Mouse (Mus musculus) stomach, postnatal 0 days (tissue): ENCODE measurements around the gene Auts2. TPM values are rescaled to one million over a fixed set of nuclear protein-coding genes. Genes with fewer than 3 reads are reported as not detected.
A peak's percentile ranks its signal among the peaks of the same experiment; 100 is the strongest.
"Not testable (repeated sequence)": the region's sequence is repeated elsewhere in the genome, so short reads cannot be mapped to it uniquely, and the experiment has no call there.

Experiments
- ATAC-seq: fragments of 200-750 bp; cut with Nextera tagmentation; 2 replicates; pipeline ENCODE4 v1.8.0; 2017; ENCODE audit not compliant: low FRiP score, low TSS enrichment
- DNase-seq: peaks from one replicate; pipeline ENCODE4 v3.0.0-alpha.2; 2016; ENCODE audit warnings: low spot score
- H3K27ac ChIP-seq: fragments of 300-500 bp; sonication (generic); replicated peaks from 2 replicates; pipeline ENCODE4 v1.5.1; 2014; ENCODE audit warnings: mild to moderate bottlenecking, control low read depth
- H3K27me3 ChIP-seq: fragments of 300-500 bp; sonication (generic); 2 replicates; pipeline ENCODE4 v1.6.1; 2014; ENCODE audit warnings: low read length; ENCODE audit not compliant: control insufficient read depth, insufficient read depth
- H3K36me3 ChIP-seq: fragments of 300-500 bp; sonication (generic); 2 replicates; pipeline ENCODE4 v1.6.1; 2014; ENCODE audit warnings: low read length, mixed read lengths; ENCODE audit not compliant: control insufficient read depth, insufficient read depth
- H3K4me1 ChIP-seq: fragments of 300-500 bp; sonication (generic); replicated peaks from 2 replicates; pipeline ENCODE4 v1.6.1; 2014; ENCODE audit warnings: antibody characterized with exemption; ENCODE audit not compliant: control insufficient read depth, insufficient read depth
- H3K4me2 ChIP-seq: fragments of 300-500 bp; sonication (generic); replicated peaks from 2 replicates; pipeline ENCODE4 v1.6.1; 2014; ENCODE audit warnings: low read depth, mild to moderate bottlenecking, control low read depth, moderate library complexity
- H3K4me3 ChIP-seq: fragments of 300-500 bp; sonication (generic); 2 replicates; pipeline ENCODE4 v1.5.1; 2014; ENCODE audit warnings: low read depth, low read length, control low read depth
- H3K9ac ChIP-seq: fragments of 300-500 bp; sonication (generic); 2 replicates; pipeline ENCODE4 v1.6.1; 2014; ENCODE audit warnings: mild to moderate bottlenecking, low read length, control low read depth, mixed read lengths
- H3K9me3 ChIP-seq: fragments of 300-500 bp; sonication (generic); 2 replicates; pipeline ENCODE4 v1.6.1; 2016; ENCODE audit warnings: low read length; ENCODE audit not compliant: control insufficient read depth
- CTCF ChIP-seq: IDR thresholded peaks from 2 replicates; pipeline ENCODE4 v1.5.1; 2016; ENCODE audit warnings: antibody characterized with exemption, low read depth, mild to moderate bottlenecking, moderate library complexity
- EP300 ChIP-seq: optimal IDR thresholded peaks from 2 replicates; pipeline ENCODE3; 2016; ENCODE audit warnings: antibody characterized with exemption
- WGBS: fragments of 180-500 bp; shearing (Covaris S2); extraction: QIAGEN DNeasy Blood & Tissue Kit; methylation state at CpG from one replicate; pipeline ENCODE4 v1.1.7; 2014; 5-methylcytosine and 5-hydroxymethylcytosine counted together
- polyA plus RNA-seq: library from polyadenylated mRNA; unstranded; fragments of >200 nt; fragmentation: Nextera tagmentation; extraction: Ambion mirVana; gene quantifications from 2 replicates; pipeline ENCODE4 v1.2.1, GENCODE M21; 2015

The Auts2 gene
- 7.3 and 8.5 TPM in 2 replicates for polyA plus RNA-seq

- peak; percentile 90 for DNase-seq
- ATAC-seq = peak; percentile 93
Measured at GRCm38 (mm10) chr5:132543118-132544071, at the start of gene Auts2. TSS of gene Auts2 (minus strand) at chr5:132543344.

DNA sequence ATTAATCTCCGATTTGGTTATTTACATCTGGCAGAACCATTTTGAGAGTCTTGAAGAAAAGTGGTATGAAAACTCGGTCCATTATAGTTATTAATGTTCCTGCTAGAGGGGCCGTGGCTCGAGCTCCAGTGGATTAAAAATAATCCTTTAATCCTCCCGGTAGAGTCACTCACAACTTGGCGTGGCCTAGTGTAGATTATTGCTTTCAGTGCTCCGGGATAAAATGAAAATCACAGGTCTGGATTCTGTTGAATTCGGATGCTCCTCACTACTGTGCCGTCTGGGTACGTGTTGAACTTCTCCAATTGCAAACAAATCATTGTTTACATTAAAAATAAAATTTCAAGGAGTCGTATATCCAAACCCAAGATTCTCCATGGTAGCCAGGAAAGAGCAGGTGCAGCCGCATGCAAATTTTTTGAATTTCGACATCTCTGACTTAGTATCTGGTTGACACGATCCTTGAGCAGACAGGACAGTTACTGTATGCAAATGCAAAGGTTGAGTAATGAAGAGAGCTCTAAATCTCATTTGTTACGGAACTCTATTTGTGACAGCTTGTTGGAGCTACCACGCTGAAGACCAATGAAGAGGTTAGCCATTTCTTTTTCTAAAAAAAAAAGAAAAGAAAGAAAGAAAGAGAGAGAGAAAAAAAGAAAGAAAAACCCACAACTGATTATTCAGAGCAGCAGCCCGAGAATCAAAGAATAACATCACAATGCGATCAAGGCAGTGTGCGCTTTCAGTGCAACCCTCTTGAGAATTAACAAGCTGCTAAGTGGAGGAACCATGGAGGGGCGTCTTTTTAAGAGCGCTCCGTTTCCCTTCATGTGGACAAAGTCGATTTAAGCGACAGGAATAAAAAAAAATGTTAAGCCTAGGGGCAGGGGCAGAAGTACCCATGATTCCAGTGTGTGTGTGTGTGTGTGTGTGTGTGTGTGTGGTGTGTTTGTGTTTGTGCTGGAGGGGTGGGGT, 48.9 kb upstream of the Auts2 start:
- H3K4me3 ChIP-seq = no peak overlapping the region
- H3K36me3 ChIP-seq = no peaks in the 10 kb centered on the region
- H3K4me2 ChIP-seq = no peak overlapping the region
- no peaks in the 10 kb centered on the region for H3K9me3 ChIP-seq
- H3K27me3 ChIP-seq = no peaks in the 10 kb centered on the region
- no peak overlapping the region for H3K9ac ChIP-seq
- ATAC-seq = no peak
- 63% methylated on average over 24 of the region's 24 CpGs for WGBS
- no peak overlapping the region for H3K27ac ChIP-seq
- DNase-seq = no peak
- TF ChIP-seq EP300 = no peak
- no peak for TF ChIP-seq CTCF
- no peaks in the 10 kb centered on the region for H3K4me1 ChIP-seq

More at GRCm38 (mm10) chr5:132543118-132544071, at the start of gene Auts2:
- H3K9me3 ChIP-seq = no peaks in the 10 kb centered on the region
- no peaks in the 10 kb centered on the region for H3K36me3 ChIP-seq
- H3K27me3 ChIP-seq = no peaks in the 10 kb centered on the region
- peak within 1 kb of the TSS; percentile 71 for H3K4me3 ChIP-seq
- peak within 1 kb of the TSS; percentile 94 for H3K4me2 ChIP-seq
- no peaks in the 10 kb centered on the region; the same call in 1 of the 2 replicates for H3K4me1 ChIP-seq
- WGBS = 1% methylated on average over 59 of the region's 105 CpGs
- no peak for TF ChIP-seq CTCF
- no peak for TF ChIP-seq EP300
- H3K9ac ChIP-seq = peak within 1 kb of the TSS; percentile 74
- peak within 1 kb of the TSS; percentile 76 for H3K27ac ChIP-seq

- 65% methylated on average over 7 of the region's 7 CpGs for WGBS
- H3K9ac ChIP-seq = no peak overlapping the region
- ATAC-seq (no peak), DNase-seq (no peak)
- H3K36me3 ChIP-seq = no peaks in the 10 kb centered on the region
- no peaks in the 10 kb centered on the region for H3K9me3 ChIP-seq
- no peak overlapping the region for H3K4me2 ChIP-seq
- H3K27me3 ChIP-seq = no peaks in the 10 kb centered on the region
- no peaks in the 10 kb centered on the region for H3K4me1 ChIP-seq
- TF ChIP-seq EP300 (no peak), CTCF (no peak)
- H3K27ac ChIP-seq = no peak overlapping the region
- no peak overlapping the region for H3K4me3 ChIP-seq
Measured at GRCm38 (mm10) chr5:132579774-132580173, 36.6 kb upstream of the Auts2 start.

- not testable (repeated sequence) for H3K4me2 ChIP-seq, DNase-seq, H3K9me3 ChIP-seq, H3K27me3 ChIP-seq, H3K27ac ChIP-seq, H3K4me3 ChIP-seq, H3K9ac ChIP-seq, H3K36me3 ChIP-seq, H3K4me1 ChIP-seq, ATAC-seq
- 75% methylated on average over 6 of the region's 6 CpGs for WGBS
Measured at GRCm38 (mm10) chr5:132560771-132561170, 17.6 kb upstream of the Auts2 start.

DNA sequence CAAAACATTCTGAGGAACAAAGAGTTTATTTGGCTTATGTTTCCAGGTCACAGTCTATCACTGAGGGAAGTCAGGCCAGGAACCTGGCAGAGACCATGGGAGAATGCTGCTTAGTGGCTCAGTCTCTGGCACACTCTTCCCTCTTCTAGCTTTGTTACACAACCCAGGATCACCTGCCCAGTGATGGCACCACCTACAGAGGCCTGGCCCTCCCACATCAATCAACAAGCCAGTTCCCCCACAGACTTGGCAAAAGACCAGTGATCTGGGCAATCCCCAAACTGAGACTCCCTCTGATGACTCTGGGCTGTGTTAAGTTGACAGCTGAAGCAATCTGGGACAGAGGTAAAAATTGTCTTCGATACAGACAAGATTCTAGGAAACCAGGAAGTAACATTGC, 2.6 kb upstream of the Auts2 start:
- ATAC-seq (no peak), DNase-seq (no peak)
- TF ChIP-seq EP300 (no peak), CTCF (no peak)
- WGBS = 59% methylated on average over 1 of the region's 1 CpGs
- no peaks in the 10 kb centered on the region for H3K9me3 ChIP-seq
- H3K27ac ChIP-seq = no peak overlapping the region
- no peaks in the 10 kb centered on the region for H3K36me3 ChIP-seq
- no peaks in the 10 kb centered on the region for H3K27me3 ChIP-seq
- no peaks in the 10 kb centered on the region; the same call in 1 of the 2 replicates for H3K4me1 ChIP-seq
- no peak overlapping the region for H3K4me2 ChIP-seq
- no peak overlapping the region for H3K9ac ChIP-seq
- H3K4me3 ChIP-seq = no peak overlapping the region
